Mouse (Mus musculus) lung, adult 2 months (tissue): ENCODE measurements around the gene Cst9. TPM values are rescaled to one million over a fixed set of nuclear protein-coding genes. Genes with fewer than 3 reads are reported as not detected.
A peak's percentile ranks its signal among the peaks of the same experiment; 100 is the strongest.

Source experiments
- DNase-seq: peaks from one replicate; pipeline ENCODE4 v3.0.0; 2022
- H3K4me1 ChIP-seq: fragments of 200-500 bp; 2 replicates; pipeline ENCODE4 v1.6.1; 2011; ENCODE audit warnings: low read length; ENCODE audit not compliant: control insufficient read depth, insufficient read depth
- H3K4me3 ChIP-seq: fragments of 200-500 bp; replicated peaks from 2 replicates; pipeline ENCODE3; 2011; ENCODE audit warnings: low read depth, mild to moderate bottlenecking, control low read depth, low read length; ENCODE audit errors: extremely low read depth
- CTCF ChIP-seq: fragments of 200-500 bp; IDR thresholded peaks from 2 replicates; pipeline ENCODE4 v1.5.1; 2011; ENCODE audit warnings: mild to moderate bottlenecking, low read length, control low read depth; ENCODE audit not compliant: insufficient read depth
- POLR2A ChIP-seq: fragments of 200-500 bp; IDR thresholded peaks from 2 replicates; pipeline ENCODE4 v1.6.1; 2011; ENCODE audit warnings: low read depth, mild to moderate bottlenecking, control low read depth, low read length, borderline replicate concordance; ENCODE audit errors: extremely low read depth
- WGBS: fragments of 180-500 bp; shearing (Covaris S2); methylation state at CpG from one replicate; pipeline ENCODE4 v1.1.7; 2018; 5-methylcytosine and 5-hydroxymethylcytosine counted together
- polyA plus RNA-seq: library from polyadenylated mRNA; depleted of rRNA; stranded (reverse); fragments of >200 nt; gene quantifications from 2 replicates; pipeline ENCODE4 v1.2.3, GENCODE M21; 2012; rRNA removed

Gene Cst9
- 0.20 TPM in 1 of 2 replicates, not detected in the other for polyA plus RNA-seq

- Histone ChIP-seq H3K4me3 (no peak within 1 kb of the TSS), H3K4me1 (no peaks in the 10 kb centered on the region; the same call in none of the 2 replicates)
- DNase-seq, result no peak
- no peak for TF ChIP-seq CTCF
- TF ChIP-seq POLR2A, result no peak
- 55% methylated on average over 4 of the region's 4 CpGs for WGBS
Measured at GRCm38 (mm10) chr2:148834912-148835311, at the start of gene Cst9. Gene Cst9, plus strand, starts transcription at chr2:148835147.

- no peak within 1 kb of the TSS for H3K4me3 ChIP-seq
- TF ChIP-seq POLR2A (no peak), CTCF (no peak)
- 91% methylated on average over 6 of the region's 6 CpGs for WGBS
- H3K4me1 ChIP-seq, result no peaks in the 10 kb centered on the region
- no peak for DNase-seq
Measured at GRCm38 (mm10) chr2:148789142-148789541, 45.8 kb upstream of the Cst9 start, which contains the start of gene Cst12. Gene Cst12, plus strand, starts transcription at chr2:148789361.

- no peak for DNase-seq
- TF ChIP-seq CTCF, result no peak
- no peak for TF ChIP-seq POLR2A
- Histone ChIP-seq H3K4me1 (peaks cover 4% of the 10 kb centered on the region), H3K4me3 (no peak within 1 kb of the TSS)
- WGBS, result 72% methylated on average over 1 of the region's 1 CpGs
Measured at GRCm38 (mm10) chr2:148798485-148798884, 36.5 kb upstream of the Cst9 start, which contains the start of gene Cst8. Gene Cst8, plus strand, starts transcription at chr2:148798785.

DNA sequence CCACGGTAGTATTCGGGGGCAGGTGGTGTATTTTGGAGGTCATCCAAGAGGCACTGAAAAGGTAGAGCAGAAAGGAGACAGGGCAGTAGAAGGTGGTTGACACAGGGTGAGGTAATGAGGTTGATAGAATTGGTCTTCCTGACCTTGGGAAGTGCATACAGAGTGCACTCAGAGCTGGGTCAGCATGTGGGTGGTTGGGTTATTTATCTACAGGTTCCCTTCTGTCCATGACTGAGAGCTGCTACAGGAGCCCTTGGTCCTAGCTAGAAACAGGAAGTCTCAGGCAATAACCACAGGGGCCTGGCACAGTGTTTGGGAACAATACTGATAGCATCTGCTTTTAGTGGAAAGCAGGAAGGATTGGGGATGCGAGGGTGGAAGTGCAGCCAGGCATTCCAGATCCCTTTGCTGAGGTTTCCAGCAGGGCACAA is 33.4 kb upstream of the Cst9 start:
- H3K4me1 ChIP-seq, result peaks cover 4% of the 10 kb centered on the region
- TF ChIP-seq CTCF, result no peak
- TF ChIP-seq POLR2A, result no peak
- WGBS, result 29% methylated on average over 3 of the region's 3 CpGs
- no peak for DNase-seq
- H3K4me3 ChIP-seq, result no peak overlapping the region

DNA sequence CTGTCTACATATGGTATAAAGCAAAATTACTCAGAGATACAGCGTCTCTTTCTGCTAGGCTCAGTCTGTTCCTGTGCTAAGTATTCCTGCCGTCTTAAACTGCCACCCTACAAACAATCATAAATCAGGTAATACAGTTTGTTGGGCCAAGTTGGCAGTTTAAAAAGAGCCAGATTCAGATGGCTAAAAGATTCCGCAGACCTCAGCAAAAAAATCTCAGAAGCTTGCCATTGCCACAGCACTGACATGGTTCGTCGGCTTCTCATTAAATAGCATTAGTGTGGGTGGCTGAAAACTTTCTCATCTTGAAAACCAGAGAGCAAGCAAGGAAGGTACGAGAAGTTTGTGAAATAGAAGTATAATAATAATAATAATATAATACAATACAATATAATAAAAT is 28.3 kb upstream of the Cst9 start:
- WGBS, result 71% methylated on average over 6 of the region's 6 CpGs
- TF ChIP-seq CTCF, result no peak
- TF ChIP-seq POLR2A, result no peak
- no peak overlapping the region for H3K4me3 ChIP-seq
- peaks cover 4% of the 10 kb centered on the region for H3K4me1 ChIP-seq
- no peak for DNase-seq

GRCm38 (mm10) chr2:148819909-148820308 is 15.0 kb upstream of the Cst9 start, which contains the start of gene Cst13:
Gene Cst13, plus strand, starts transcription at chr2:148820081.
- no peaks in the 10 kb centered on the region for H3K4me1 ChIP-seq
- no peak for DNase-seq
- TF ChIP-seq CTCF (no peak), POLR2A (no peak)
- no peak within 1 kb of the TSS for H3K4me3 ChIP-seq

DNA sequence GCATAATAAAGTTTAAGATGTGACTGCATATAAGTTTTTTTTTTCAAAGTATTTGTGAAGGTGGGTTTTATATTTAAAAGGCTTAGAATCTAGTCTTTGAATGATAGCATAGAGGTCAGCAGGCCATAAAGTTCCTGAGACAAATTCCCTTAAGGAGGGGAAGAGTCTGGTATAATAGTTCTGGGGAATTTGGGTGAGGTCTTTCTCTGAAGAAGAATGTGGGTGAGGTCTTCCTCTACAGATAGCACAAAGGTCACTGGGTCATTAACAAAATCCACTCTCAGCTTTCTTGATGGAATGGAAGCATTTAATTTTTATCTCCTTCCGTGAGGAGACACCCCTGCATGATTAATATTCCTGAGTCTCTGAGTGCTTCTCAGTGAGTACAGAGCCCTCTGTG is 9.0 kb upstream of the Cst9 start:
- H3K4me3 ChIP-seq, result no peak overlapping the region
- H3K4me1 ChIP-seq, result no peaks in the 10 kb centered on the region
- no peak for DNase-seq
- 39% methylated on average over 1 of the region's 1 CpGs for WGBS
- TF ChIP-seq CTCF (no peak), POLR2A (no peak)

DNA sequence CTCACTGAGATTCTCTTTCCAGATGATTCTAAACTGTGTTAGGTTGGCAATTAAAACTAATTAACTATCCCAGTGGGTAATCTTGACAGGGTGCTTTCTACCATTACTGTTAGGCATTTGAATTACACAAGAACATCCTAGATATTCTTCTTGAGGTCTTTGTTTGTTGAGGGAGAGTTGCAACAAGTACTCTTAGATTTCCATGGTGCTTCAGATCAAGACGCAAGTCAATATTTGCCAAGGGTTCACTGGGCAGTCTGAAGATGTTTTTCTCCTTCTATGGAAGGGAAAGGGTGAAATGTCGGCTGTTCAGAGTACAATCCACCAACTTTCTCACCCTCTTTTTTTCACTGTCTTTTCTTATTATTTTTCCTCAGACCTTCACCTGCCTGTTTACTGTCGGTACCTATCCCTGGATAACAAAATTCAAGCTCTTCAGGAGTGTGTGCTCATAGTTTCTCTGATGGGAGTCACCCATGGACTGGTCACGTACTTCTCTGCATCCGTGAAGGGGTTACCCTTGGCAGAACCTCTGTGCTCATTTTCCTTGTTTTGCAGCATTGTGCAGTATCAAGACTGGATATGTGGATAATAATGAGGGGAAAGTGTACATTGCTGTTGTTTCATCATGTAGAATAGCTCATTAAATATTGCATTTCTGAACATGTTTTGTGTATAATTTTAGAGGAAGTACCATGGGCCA is 3.3 kb downstream of the Cst9 start:
- no peak for DNase-seq
- Histone ChIP-seq H3K4me1 (no peaks in the 10 kb centered on the region; the same call in none of the 2 replicates), H3K4me3 (no peak overlapping the region)
- WGBS, result 59% methylated on average over 5 of the region's 5 CpGs
- TF ChIP-seq CTCF, result no peak
- TF ChIP-seq POLR2A, result no peak

DNA sequence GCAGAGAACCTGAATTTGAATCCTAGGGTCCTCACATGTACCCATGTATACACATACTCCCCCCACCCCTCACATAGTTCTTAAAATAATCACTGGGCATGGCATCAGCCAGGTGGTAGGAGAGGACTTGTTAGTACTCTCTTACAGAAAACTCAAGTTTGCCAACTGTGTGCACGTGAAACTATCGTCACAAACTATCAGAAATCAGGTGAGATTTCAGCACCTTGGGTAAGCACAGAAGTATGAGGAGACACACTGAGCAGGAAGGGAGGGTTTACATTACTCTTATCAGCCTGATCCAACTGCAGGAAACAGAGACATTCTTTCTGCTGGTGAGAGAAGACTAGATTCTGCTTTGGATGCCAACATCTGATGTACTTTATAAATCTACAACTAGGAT is 4.3 kb downstream of the Cst9 start:
- no peak overlapping the region for H3K4me3 ChIP-seq
- no peaks in the 10 kb centered on the region; the same call in none of the 2 replicates for H3K4me1 ChIP-seq
- TF ChIP-seq CTCF (no peak), POLR2A (no peak)
- no peak for DNase-seq
- WGBS, result 32% methylated on average over 2 of the region's 2 CpGs

DNA sequence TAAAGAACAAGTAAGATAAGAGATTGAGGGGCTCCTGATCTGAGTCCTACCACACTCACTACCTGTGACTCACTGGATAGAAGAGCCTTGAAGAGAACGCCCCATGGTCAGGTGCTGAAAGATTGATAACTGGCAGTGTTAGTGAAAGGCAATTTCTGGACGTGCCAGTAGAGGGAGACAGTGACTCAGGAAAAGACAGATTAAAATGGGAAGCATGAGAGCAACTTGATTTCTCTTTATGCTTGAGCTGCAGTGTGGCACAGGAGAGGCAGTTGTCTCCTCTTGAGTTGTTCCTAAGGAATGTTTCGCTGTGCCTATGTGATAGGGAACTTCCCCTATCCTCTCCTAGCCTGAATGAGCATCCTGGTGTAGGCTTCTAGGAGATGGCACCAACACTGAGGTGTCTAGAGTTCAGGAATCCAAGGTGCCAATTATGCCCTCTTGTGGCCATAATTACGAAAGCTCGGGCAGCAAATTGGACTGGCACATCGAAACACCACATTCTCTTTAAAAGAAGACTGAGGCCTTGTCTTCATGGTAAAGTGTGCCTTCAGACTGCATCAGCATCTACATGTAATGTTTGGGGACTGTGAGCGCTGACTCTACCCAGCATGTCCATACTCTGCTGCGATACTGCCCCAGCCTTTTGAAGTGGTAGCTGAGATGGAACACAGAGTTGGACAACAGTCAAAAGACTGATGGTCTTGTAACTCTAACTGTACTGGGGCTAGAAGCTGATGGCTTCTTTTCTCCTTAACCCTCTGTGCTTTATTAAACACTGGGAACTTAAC is 16.4 kb downstream of the Cst9 start:
- 29% methylated on average over 8 of the region's 8 CpGs for WGBS
- Histone ChIP-seq H3K4me1 (peaks cover 2% of the 10 kb centered on the region), H3K4me3 (no peak overlapping the region)
- DNase-seq, result peak; percentile 83
- no peak for TF ChIP-seq POLR2A
- TF ChIP-seq CTCF, result peak; percentile 47
